Mouse (Mus musculus): ENCODE results near the gene Gap43.

- TF ChIP-seq POLR2A (IDR thresholded peaks at IDR 0.05; ENCODE audit: insufficient read length, low read depth) (no peak), E2F4 (IDR thresholded peaks at IDR 0.05; ENCODE audit: insufficient read depth) (no peak), CEBPB (IDR thresholded peaks at IDR 0.05; ENCODE audit: insufficient read depth, poor library complexity, severe bottlenecking) (no peak), USF1 (IDR thresholded peaks at IDR 0.05; ENCODE audit: low read depth) (no peak), MAX (IDR thresholded peaks at IDR 0.05; ENCODE audit: low read depth) (no peak)
These were observed 77.4 kb downstream of the Gap43 start for GRCm38 (mm10) chr16:42262935-42263542.
